Mouse (Mus musculus): ENCODE results near the gene Ptprd. TPM values are rescaled to one million over a fixed set of nuclear protein-coding genes. Genes with fewer than 3 reads are reported as not detected.

Ptprd gene
- polyA plus RNA-seq, 1 experiment from 2014 or later: 13.9 TPM

- ATAC-seq (ENCODE audit: insufficient read depth, low FRiP score, low read depth): no peak
- no peaks in the 10 kb centered on the region for H3K27me3 ChIP-seq (replicated peaks)
- no peaks in the 10 kb centered on the region for H3K36me3 ChIP-seq
- 30% methylated on average over 3 of the region's 3 CpGs for WGBS
- H3K9me3 ChIP-seq: no peaks in the 10 kb centered on the region
- H3K4me2 ChIP-seq: no peak overlapping the region
- H3K4me1 ChIP-seq: no peaks in the 10 kb centered on the region
- no peak overlapping the region for H3K4me3 ChIP-seq (replicated peaks)
- no peak overlapping the region for H3K9ac ChIP-seq
- no peak overlapping the region for H3K27ac ChIP-seq
Observed at GRCm38 (mm10) chr4:76503279-76503601, 1708.5 kb downstream of the Ptprd start.

- H3K36me3 ChIP-seq: no peaks in the 10 kb centered on the region
- no peaks in the 10 kb centered on the region for H3K9me3 ChIP-seq
- no peak overlapping the region for H3K4me2 ChIP-seq
- no peaks in the 10 kb centered on the region for H3K4me1 ChIP-seq
- H3K27ac ChIP-seq: no peak overlapping the region
- no peak overlapping the region for H3K4me3 ChIP-seq (replicated peaks)
- H3K9ac ChIP-seq: no peak overlapping the region
- 42% methylated on average over 6 of the region's 6 CpGs for WGBS
- H3K27me3 ChIP-seq (replicated peaks): no peaks in the 10 kb centered on the region
- no peak for ATAC-seq (ENCODE audit: insufficient read depth, low FRiP score, low read depth)
Observed at GRCm38 (mm10) chr4:76502575-76503278, 1709.0 kb downstream of the Ptprd start.

- Histone ChIP-seq H3K4me1 (no peaks in the 10 kb centered on the region), H3K9ac (no peak overlapping the region), H3K36me3 (no peaks in the 10 kb centered on the region), H3K27ac (no peak overlapping the region), H3K9me3 (no peaks in the 10 kb centered on the region), H3K4me2 (no peak overlapping the region), H3K4me3 (replicated peaks) (no peak overlapping the region), H3K27me3 (replicated peaks) (no peaks in the 10 kb centered on the region)
- no peak for ATAC-seq (ENCODE audit: insufficient read depth, low FRiP score, low read depth)
- 46% methylated on average over 3 of the region's 3 CpGs for WGBS
Observed at GRCm38 (mm10) chr4:76485848-76486247, 1725.9 kb downstream of the Ptprd start.

- no peaks in the 10 kb centered on the region for H3K27me3 ChIP-seq (replicated peaks)
- H3K9me3 ChIP-seq: no peaks in the 10 kb centered on the region
- H3K27ac ChIP-seq: no peak overlapping the region
- WGBS: 48% methylated on average over 3 of the region's 3 CpGs
- H3K9ac ChIP-seq: no peak overlapping the region
- ATAC-seq (ENCODE audit: insufficient read depth, low FRiP score, low read depth): no peak
- H3K36me3 ChIP-seq: no peaks in the 10 kb centered on the region
- no peak overlapping the region for H3K4me3 ChIP-seq (replicated peaks)
- H3K4me1 ChIP-seq: no peaks in the 10 kb centered on the region
- H3K4me2 ChIP-seq: no peak overlapping the region
Observed at GRCm38 (mm10) chr4:76468366-76469100, 1743.2 kb downstream of the Ptprd start.

- Histone ChIP-seq H3K4me1 (no peaks in the 10 kb centered on the region), H3K4me2 (no peak overlapping the region), H3K9me3 (no peaks in the 10 kb centered on the region), H3K9ac (no peak overlapping the region), H3K27me3 (replicated peaks) (no peaks in the 10 kb centered on the region), H3K4me3 (replicated peaks) (no peak overlapping the region), H3K36me3 (no peaks in the 10 kb centered on the region), H3K27ac (no peak overlapping the region)
- no peak for ATAC-seq (ENCODE audit: insufficient read depth, low FRiP score, low read depth)
- 60% methylated on average over 1 of the region's 1 CpGs for WGBS
Observed at GRCm38 (mm10) chr4:76464682-76465081, 1747.1 kb downstream of the Ptprd start.

- Histone ChIP-seq H3K4me2 (no peak overlapping the region), H3K4me1 (no peaks in the 10 kb centered on the region), H3K36me3 (no peaks in the 10 kb centered on the region), H3K9ac (no peak overlapping the region), H3K27me3 (replicated peaks) (no peaks in the 10 kb centered on the region), H3K4me3 (replicated peaks) (no peak overlapping the region), H3K27ac (no peak overlapping the region), H3K9me3 (no peaks in the 10 kb centered on the region)
- no peak for ATAC-seq (ENCODE audit: insufficient read depth, low FRiP score, low read depth)
- WGBS: 72% methylated on average over 5 of the region's 5 CpGs
Observed at GRCm38 (mm10) chr4:76461336-76461735, 1750.4 kb downstream of the Ptprd start.

- 79% methylated on average over 1 of the region's 1 CpGs for WGBS
- no peak for ATAC-seq (ENCODE audit: insufficient read depth, low FRiP score, low read depth)
- Histone ChIP-seq H3K36me3 (no peaks in the 10 kb centered on the region), H3K4me1 (no peaks in the 10 kb centered on the region), H3K4me2 (no peak overlapping the region), H3K9ac (no peak overlapping the region), H3K9me3 (no peaks in the 10 kb centered on the region), H3K27me3 (replicated peaks) (no peaks in the 10 kb centered on the region), H3K4me3 (replicated peaks) (no peak overlapping the region), H3K27ac (no peak overlapping the region)
Observed at GRCm38 (mm10) chr4:76460556-76460955, 1751.2 kb downstream of the Ptprd start.

- H3K4me3 ChIP-seq (replicated peaks): no peak overlapping the region
- H3K27me3 ChIP-seq (replicated peaks): no peaks in the 10 kb centered on the region
- H3K27ac ChIP-seq: no peak overlapping the region
- H3K4me1 ChIP-seq: no peaks in the 10 kb centered on the region
- no peaks in the 10 kb centered on the region for H3K9me3 ChIP-seq
- H3K9ac ChIP-seq: no peak overlapping the region
- H3K36me3 ChIP-seq: no peaks in the 10 kb centered on the region
- no peak overlapping the region for H3K4me2 ChIP-seq
- ATAC-seq (ENCODE audit: insufficient read depth, low FRiP score, low read depth): no peak
Observed at GRCm38 (mm10) chr4:76459621-76460020, 1752.1 kb downstream of the Ptprd start.

- no peak for ATAC-seq (ENCODE audit: insufficient read depth, low FRiP score, low read depth)
- Histone ChIP-seq H3K4me3 (replicated peaks) (no peak overlapping the region), H3K27me3 (replicated peaks) (no peaks in the 10 kb centered on the region), H3K9ac (no peak overlapping the region), H3K36me3 (no peaks in the 10 kb centered on the region), H3K4me1 (no peaks in the 10 kb centered on the region), H3K4me2 (no peak overlapping the region), H3K9me3 (no peaks in the 10 kb centered on the region), H3K27ac (no peak overlapping the region)
- WGBS: 73% methylated on average over 4 of the region's 4 CpGs
Observed at GRCm38 (mm10) chr4:76452286-76452685, 1759.5 kb downstream of the Ptprd start.

GRCm38 (mm10) chr4:76451019-76451552 is 1760.7 kb downstream of the Ptprd start:
- H3K36me3 ChIP-seq: no peaks in the 10 kb centered on the region
- WGBS: 41% methylated on average over 8 of the region's 8 CpGs
- no peaks in the 10 kb centered on the region for H3K27me3 ChIP-seq (replicated peaks)
- no peaks in the 10 kb centered on the region for H3K9me3 ChIP-seq
- H3K4me2 ChIP-seq: peak overlapping the region; percentile 78
- peak overlapping the region; percentile 85 for H3K4me3 ChIP-seq (replicated peaks)
- no peak overlapping the region for H3K9ac ChIP-seq
- no peak for ATAC-seq (ENCODE audit: insufficient read depth, low FRiP score, low read depth)
- H3K27ac ChIP-seq: peak overlapping the region; percentile 48; the same call in 1 of the 2 replicates
- no peaks in the 10 kb centered on the region for H3K4me1 ChIP-seq

- no peaks in the 10 kb centered on the region for H3K9me3 ChIP-seq
- peak overlapping the region; percentile 78 for H3K4me2 ChIP-seq
- no peaks in the 10 kb centered on the region for H3K36me3 ChIP-seq
- H3K9ac ChIP-seq: peak overlapping the region; percentile 88
- peak overlapping the region; percentile 85 for H3K4me3 ChIP-seq (replicated peaks)
- WGBS: under 1% methylated on average over 33 of the region's 34 CpGs
- peak overlapping the region; percentile 93 for H3K27ac ChIP-seq
- H3K27me3 ChIP-seq (replicated peaks): no peaks in the 10 kb centered on the region
- H3K4me1 ChIP-seq: no peaks in the 10 kb centered on the region
- ATAC-seq (ENCODE audit: insufficient read depth, low FRiP score, low read depth): peak; percentile 73
Observed at GRCm38 (mm10) chr4:76450351-76451018, 1761.3 kb downstream of the Ptprd start.

All from stomach, embryonic 15.5 days (tissue).